In genomic region chr19:32760499-32760898, GRCm38 (mm10) we compare ENCODE assay signal across 7 mouse cellular contexts. TPM values are rescaled to one million over a fixed set of nuclear protein-coding genes. Genes with fewer than 3 reads are reported as not detected.
DNase-seq lines count a peak whose midpoint lies in the region; ATAC-seq and TF ChIP-seq lines count a peak whose summit lies in the region.

No protein-coding gene starts in this region.

- TF ChIP-seq EP300 in liver, postnatal 0 days (IDR thresholded peaks at IDR 0.05; ENCODE audit: low read depth), result no peak

- peak overlapping the region; percentile 93 for H3K4me3 ChIP-seq in E14TG2a.4 (replicated peaks; ENCODE audit: low read length)
- H3K4me3 ChIP-seq in heart, embryonic 12.5 days, result peak overlapping the region; percentile 14
- peak overlapping the region; percentile 93 for H3K4me3 ChIP-seq in liver, postnatal 0 days (ENCODE audit: low read depth, low read length)

- H3K9ac ChIP-seq in heart, embryonic 12.5 days, result 0 out of 2 replicates have a peak overlapping the region, but pooled peaks have one; percentile 9
- peak overlapping the region; percentile 44; the same call in 1 of the 2 replicates for H3K9ac ChIP-seq in liver, postnatal 0 days (replicated peaks)

- 44% methylated on average over 6 of the region's 6 CpGs for WGBS in heart, embryonic 12.5 days
- WGBS in liver, postnatal 0 days (ENCODE audit: insufficient replicate concordance), result 28% methylated on average over 6 of the region's 6 CpGs

- H3K27ac ChIP-seq in heart, embryonic 12.5 days (ENCODE audit: poor library complexity, severe bottlenecking), result no peak overlapping the region
- H3K27ac ChIP-seq in liver, postnatal 0 days (ENCODE audit: low read depth), result no peak overlapping the region

- no peaks in the 10 kb centered on the region for H3K9me3 ChIP-seq in E14TG2a.4 (ENCODE audit: low read length)
- no peaks in the 10 kb centered on the region for H3K9me3 ChIP-seq in heart, embryonic 12.5 days (replicated peaks)
- H3K9me3 ChIP-seq in liver, postnatal 0 days (ENCODE audit: low read length), result no peaks in the 10 kb centered on the region

- no peaks in the 10 kb centered on the region for H3K27me3 ChIP-seq in E14TG2a.4 (ENCODE audit: insufficient read depth, low read length)
- no peaks in the 10 kb centered on the region for H3K27me3 ChIP-seq in heart, embryonic 12.5 days (replicated peaks)
- no peaks in the 10 kb centered on the region for H3K27me3 ChIP-seq in liver, postnatal 0 days (ENCODE audit: insufficient read depth, low read length)

- TF ChIP-seq CTCF in E14TG2a.4 (conservative IDR thresholded peaks at IDR 0.05; ENCODE audit: low read length), result no peak
- no peak for TF ChIP-seq CTCF in liver, postnatal 0 days (IDR thresholded peaks at IDR 0.05; ENCODE audit: low read depth)

- peaks cover 44% of the 10 kb centered on the region for H3K36me3 ChIP-seq in E14TG2a.4 (ENCODE audit: insufficient read depth, low read length)
- H3K36me3 ChIP-seq in heart, embryonic 12.5 days, result no peaks in the 10 kb centered on the region
- H3K36me3 ChIP-seq in liver, postnatal 0 days (replicated peaks; ENCODE audit: insufficient read depth, low read length), result 0 out of 2 replicates have a peak, but pooled peaks cover 2% of the 10 kb centered on the region

- peak overlapping the region; percentile 49 for H3K4me2 ChIP-seq in heart, embryonic 12.5 days
- peak overlapping the region; percentile 100 for H3K4me2 ChIP-seq in liver, postnatal 0 days (ENCODE audit: low read depth, low read length)

- DNase-seq in A20 (ENCODE audit: low read depth, low spot score), result peak; percentile 81
- DNase-seq in liver, postnatal 0 days, result no peak
- DNase-seq in urinary bladder, postnatal 36 days (ENCODE audit: low spot score in 2 of 2), result no peak
- no peak for DNase-seq in retina, embryonic 14.5 days (ENCODE audit: low spot score)

- H3K4me1 ChIP-seq in E14TG2a.4 (replicated peaks; ENCODE audit: low read depth, low read length), result peaks cover 55% of the 10 kb centered on the region
- H3K4me1 ChIP-seq in heart, embryonic 12.5 days (replicated peaks), result peaks cover 11% of the 10 kb centered on the region
- H3K4me1 ChIP-seq in liver, postnatal 0 days (ENCODE audit: insufficient read depth), result peaks cover 4% of the 10 kb centered on the region

- no peak for ATAC-seq in heart, embryonic 12.5 days (ENCODE audit: insufficient number of reproducible peaks, low FRiP score)
- ATAC-seq in liver, postnatal 0 days, result no peak
- no peak for ATAC-seq in cerebellum, adult (ENCODE audit: insufficient number of reproducible peaks, low FRiP score, low TSS enrichment)

RNA-seq across cellular contexts. Expression of gene Pten, which starts 3.2 kb away (rescaled TPM):
- 6.1 and 7.7 TPM in 2 replicates for polyA plus RNA-seq in heart, embryonic 12.5 days (2016; fragmentation: Nextera tagmentation; extraction: Ambion mirVana)
- polyA plus RNA-seq in liver, postnatal 0 days (2015; fragmentation: Nextera tagmentation; extraction: Ambion mirVana), result 5.1 and 5.9 TPM in 2 replicates

RNA-seq across cellular contexts. Expression of gene Atad1, which starts 20.9 kb away (rescaled TPM):
- polyA plus RNA-seq in heart, embryonic 12.5 days (2016; fragmentation: Nextera tagmentation; extraction: Ambion mirVana), result 63.1 and 65.3 TPM in 2 replicates
- polyA plus RNA-seq in liver, postnatal 0 days (2015; fragmentation: Nextera tagmentation; extraction: Ambion mirVana), result 25.9 and 26.0 TPM in 2 replicates

Comparison
In these comparisons a context has a peak if more than half of its experiments do, and no peak if none do; other contexts are left out.
1. H3K4me3 ChIP-seq: peak in every context shown above with its lines; median percentile 93 in E14TG2a.4; 93 in liver, postnatal 0 days; 14 in heart, embryonic 12.5 days.